Mouse (Mus musculus) liver, embryonic 16.5 days (tissue): ENCODE measurements around the gene 1700023F06Rik. TPM values are rescaled to one million over a fixed set of nuclear protein-coding genes. Genes with fewer than 3 reads are reported as not detected.

Experiments
- ATAC-seq: fragments of 200-750 bp; cut with Nextera tagmentation; 2 replicates; pipeline ENCODE4 v1.8.0; 2017; ENCODE audit warnings: low read depth, mild to moderate bottlenecking, moderate number of reproducible peaks, moderate library complexity
- H3K27ac ChIP-seq: fragments of 300-500 bp; sonication (generic); 2 replicates; pipeline ENCODE4 v1.5.1; 2014; ENCODE audit warnings: mild to moderate bottlenecking, low read length
- H3K27me3 ChIP-seq: fragments of 300-500 bp; sonication (generic); 2 replicates; pipeline ENCODE4 v1.6.1; 2014; ENCODE audit warnings: low read depth, low read length, mixed read lengths; ENCODE audit not compliant: control insufficient read depth, insufficient read depth
- H3K36me3 ChIP-seq: fragments of 300-500 bp; sonication (generic); 2 replicates; pipeline ENCODE4 v1.6.1; 2014; ENCODE audit warnings: mild to moderate bottlenecking; ENCODE audit not compliant: control insufficient read depth, insufficient read depth
- H3K4me1 ChIP-seq: fragments of 300-500 bp; sonication (generic); 2 replicates; pipeline ENCODE4 v1.6.1; 2014; ENCODE audit warnings: low read depth, low read length, mixed read lengths; ENCODE audit not compliant: control insufficient read depth
- H3K4me2 ChIP-seq: fragments of 300-500 bp; sonication (generic); 2 replicates; pipeline ENCODE4 v1.6.1; 2014; ENCODE audit warnings: low read depth, low read length, mixed read lengths
- H3K4me3 ChIP-seq: fragments of 300-500 bp; sonication (generic); 2 replicates; pipeline ENCODE4 v1.5.1; 2014; ENCODE audit warnings: low read depth, mild to moderate bottlenecking, low read length
- H3K9ac ChIP-seq: fragments of 300-500 bp; sonication (generic); 2 replicates; pipeline ENCODE4 v1.6.1; 2014; ENCODE audit warnings: low read depth, low read length
- H3K9me3 ChIP-seq: fragments of 300-500 bp; sonication (generic); replicated peaks from 2 replicates; pipeline ENCODE4 v1.6.1; 2016; ENCODE audit warnings: low read length; ENCODE audit not compliant: control insufficient read depth
- WGBS: fragments of 180-500 bp; shearing (Covaris S2); extraction: QIAGEN DNeasy Blood & Tissue Kit; methylation state at CpG from one replicate; pipeline ENCODE4 v1.1.7; 2014; ENCODE audit not compliant: insufficient replicate concordance; 5-methylcytosine and 5-hydroxymethylcytosine counted together
- polyA plus RNA-seq: library from polyadenylated mRNA; unstranded; fragments of >200 nt; fragmentation: Nextera tagmentation; extraction: Ambion mirVana; gene quantifications from 2 replicates; pipeline ENCODE4 v1.2.1, GENCODE M21; 2015

Gene 1700023F06Rik
- polyA plus RNA-seq, 1 experiment from 2014 or later = not detected

- no peaks in the 10 kb centered on the region for H3K36me3 ChIP-seq
- H3K4me3 ChIP-seq = peak overlapping the region; percentile 58
- H3K9ac ChIP-seq = peak overlapping the region; percentile 44; the same call in 1 of the 2 replicates
- peak overlapping the region; percentile 76 for H3K4me2 ChIP-seq
- peaks cover 3% of the 10 kb centered on the region; the same call in 1 of the 2 replicates for H3K4me1 ChIP-seq
- H3K27ac ChIP-seq = no peak overlapping the region
- peaks cover 2% of the 10 kb centered on the region; the same call in 1 of the 2 replicates for H3K9me3 ChIP-seq
- ATAC-seq = no peak
- H3K27me3 ChIP-seq = no peaks in the 10 kb centered on the region
- WGBS = 26% methylated on average over 6 of the region's 6 CpGs
Measured at GRCm38 (mm10) chr11:103218517-103218901, 10.2 kb upstream of the 1700023F06Rik start.

GRCm38 (mm10) chr11:103217790-103218516 is 9.6 kb upstream of the 1700023F06Rik start, which contains the start of gene Spata32:
TSS of gene Spata32 (minus strand) at chr11:103218432.
- H3K4me3 ChIP-seq = peak within 1 kb of the TSS; percentile 58
- no peaks in the 10 kb centered on the region for H3K36me3 ChIP-seq
- H3K27ac ChIP-seq = no peak within 1 kb of the TSS
- H3K4me1 ChIP-seq = peaks cover 3% of the 10 kb centered on the region; the same call in 1 of the 2 replicates
- H3K27me3 ChIP-seq = no peaks in the 10 kb centered on the region
- H3K9me3 ChIP-seq = peaks cover 2% of the 10 kb centered on the region; the same call in 1 of the 2 replicates
- ATAC-seq = peak; percentile 64
- H3K9ac ChIP-seq = peak within 1 kb of the TSS; percentile 44; the same call in 1 of the 2 replicates
- H3K4me2 ChIP-seq = peak within 1 kb of the TSS; percentile 76
- WGBS = under 1% methylated on average over 45 of the region's 45 CpGs

GRCm38 (mm10) chr11:103215355-103215754 is 7.0 kb upstream of the 1700023F06Rik start:
- peak; percentile 41 for ATAC-seq
- H3K36me3 ChIP-seq = no peaks in the 10 kb centered on the region
- WGBS = 19% methylated on average over 1 of the region's 1 CpGs
- peaks cover 2% of the 10 kb centered on the region; the same call in 1 of the 2 replicates for H3K9me3 ChIP-seq
- no peak overlapping the region for H3K4me2 ChIP-seq
- peaks cover 3% of the 10 kb centered on the region; the same call in 1 of the 2 replicates for H3K4me1 ChIP-seq
- no peak overlapping the region for H3K9ac ChIP-seq
- no peaks in the 10 kb centered on the region for H3K27me3 ChIP-seq
- no peak overlapping the region for H3K4me3 ChIP-seq
- H3K27ac ChIP-seq = no peak overlapping the region

GRCm38 (mm10) chr11:103213712-103214111 is 5.4 kb upstream of the 1700023F06Rik start:
- no peak overlapping the region for H3K4me3 ChIP-seq
- H3K4me2 ChIP-seq = no peak overlapping the region
- H3K36me3 ChIP-seq = no peaks in the 10 kb centered on the region
- no peak overlapping the region for H3K9ac ChIP-seq
- ATAC-seq = no peak
- 69% methylated on average over 5 of the region's 5 CpGs for WGBS
- H3K4me1 ChIP-seq = peaks cover 3% of the 10 kb centered on the region; the same call in 1 of the 2 replicates
- peaks cover 2% of the 10 kb centered on the region; the same call in 1 of the 2 replicates for H3K9me3 ChIP-seq
- no peaks in the 10 kb centered on the region for H3K27me3 ChIP-seq
- H3K27ac ChIP-seq = no peak overlapping the region

- H3K4me3 ChIP-seq = no peak overlapping the region
- 49% methylated on average over 8 of the region's 8 CpGs for WGBS
- H3K36me3 ChIP-seq = no peaks in the 10 kb centered on the region
- H3K9me3 ChIP-seq = peaks cover 2% of the 10 kb centered on the region; the same call in 1 of the 2 replicates
- no peak overlapping the region for H3K27ac ChIP-seq
- ATAC-seq = no peak
- no peaks in the 10 kb centered on the region for H3K27me3 ChIP-seq
- no peak overlapping the region for H3K4me2 ChIP-seq
- H3K4me1 ChIP-seq = no peaks in the 10 kb centered on the region
- H3K9ac ChIP-seq = no peak overlapping the region
Measured at GRCm38 (mm10) chr11:103210291-103210690, 1.9 kb upstream of the 1700023F06Rik start.

- Histone ChIP-seq H3K9me3 (no peaks in the 10 kb centered on the region), H3K27me3 (no peaks in the 10 kb centered on the region), H3K27ac (no peak overlapping the region), H3K36me3 (no peaks in the 10 kb centered on the region), H3K9ac (no peak overlapping the region), H3K4me3 (no peak overlapping the region), H3K4me1 (no peaks in the 10 kb centered on the region), H3K4me2 (no peak overlapping the region)
- ATAC-seq = no peak
- WGBS = 71% methylated on average over 6 of the region's 6 CpGs
Measured at GRCm38 (mm10) chr11:103206203-103206602, 2.2 kb downstream of the 1700023F06Rik start.

GRCm38 (mm10) chr11:103202376-103202775 is 6.0 kb downstream of the 1700023F06Rik start:
- Histone ChIP-seq H3K4me3 (no peak overlapping the region), H3K27me3 (peaks cover 15% of the 10 kb centered on the region; the same call in 1 of the 2 replicates), H3K9ac (no peak overlapping the region), H3K4me1 (no peaks in the 10 kb centered on the region), H3K36me3 (no peaks in the 10 kb centered on the region), H3K4me2 (no peak overlapping the region), H3K27ac (no peak overlapping the region), H3K9me3 (no peaks in the 10 kb centered on the region)
- ATAC-seq = no peak

GRCm38 (mm10) chr11:103201664-103202063 is 6.7 kb downstream of the 1700023F06Rik start:
- Histone ChIP-seq H3K9ac (no peak overlapping the region), H3K4me3 (no peak overlapping the region), H3K27ac (no peak overlapping the region), H3K4me1 (no peaks in the 10 kb centered on the region), H3K36me3 (no peaks in the 10 kb centered on the region), H3K4me2 (no peak overlapping the region), H3K27me3 (peaks cover 19% of the 10 kb centered on the region; the same call in 1 of the 2 replicates), H3K9me3 (no peaks in the 10 kb centered on the region)
- ATAC-seq = no peak
- 29% methylated on average over 6 of the region's 6 CpGs for WGBS
